Mouse (Mus musculus): ENCODE data around the gene Bola2. TPM values are rescaled to one million over a fixed set of nuclear protein-coding genes. Genes with fewer than 3 reads are reported as not detected.
A peak's percentile ranks its signal among the peaks of the same experiment; 100 is the strongest.

The Bola2 gene
- 119 and 122 TPM in 2 replicates for polyA plus RNA-seq (2015; fragmentation: Nextera tagmentation; extraction: Ambion mirVana)

DNA sequence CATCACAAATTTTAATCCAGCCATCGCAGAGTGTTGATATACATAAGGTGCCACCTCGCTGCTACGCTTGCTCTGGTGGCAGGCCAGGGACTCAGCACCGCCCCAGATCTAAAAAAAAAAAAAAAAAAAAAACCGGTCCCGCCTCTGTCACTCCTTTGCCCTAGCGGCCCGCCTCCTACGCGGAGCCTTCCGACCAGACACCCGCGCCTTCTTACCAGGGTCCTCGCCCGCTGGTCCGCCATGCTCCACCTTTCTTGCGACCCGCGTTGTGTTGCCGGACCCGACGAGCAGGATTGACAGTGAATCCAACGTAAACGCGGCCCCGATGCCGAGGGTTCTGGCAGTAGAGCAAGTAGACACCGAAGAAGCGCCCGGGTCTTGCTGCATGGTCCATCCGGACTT lies at the start of gene Bola2:
Gene Bola2, plus strand, starts transcription at position 192 of the 402 bp plus-strand sequence.
- Histone ChIP-seq H3K36me3 (ENCODE audit: insufficient read depth, low read length) (peaks cover 13% of the 10 kb centered on the region; the same call in 1 of the 2 replicates), H3K9ac (replicated peaks; ENCODE audit: low read length) (peak within 1 kb of the TSS; percentile 87), H3K27me3 (ENCODE audit: insufficient read depth, low read length) (no peaks in the 10 kb centered on the region), H3K9me3 (ENCODE audit: low read length) (no peaks in the 10 kb centered on the region), H3K4me2 (replicated peaks; ENCODE audit: low read depth, low read length) (peak within 1 kb of the TSS; percentile 91), H3K4me3 (ENCODE audit: low read length) (peak within 1 kb of the TSS; percentile 87), H3K4me1 (ENCODE audit: insufficient read depth, low read length) (peaks cover 18% of the 10 kb centered on the region), H3K27ac (ENCODE audit: low read length) (peak within 1 kb of the TSS; percentile 97)
- peak; percentile 66 for ATAC-seq (ENCODE audit: low FRiP score, low TSS enrichment)
- WGBS = under 1% methylated on average over 31 of the region's 31 CpGs

DNA sequence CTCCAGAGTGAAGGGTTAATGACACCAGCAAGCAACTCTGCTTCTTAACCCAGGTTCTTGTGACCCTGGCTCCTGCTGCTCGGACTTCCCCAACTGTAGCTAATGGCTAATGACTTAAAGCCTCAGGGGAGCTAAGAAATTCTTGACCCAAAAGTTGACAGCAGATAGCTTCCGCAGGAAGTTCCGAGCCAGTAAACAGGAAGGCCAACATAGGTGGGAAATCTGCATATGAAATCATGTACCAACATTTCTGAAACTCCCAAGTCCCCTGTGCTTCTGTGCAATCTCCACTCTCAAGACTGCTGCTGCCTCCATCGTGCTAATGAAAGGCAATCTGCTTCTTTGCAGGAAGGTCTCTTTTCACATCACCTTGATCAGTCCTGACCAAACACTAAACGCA lies 49.5 kb upstream of the Bola2 start:
- no peak for ATAC-seq (ENCODE audit: low FRiP score, low TSS enrichment)
- H3K27ac ChIP-seq (ENCODE audit: low read length) = peak overlapping the region; percentile 68
- H3K4me2 ChIP-seq (replicated peaks; ENCODE audit: low read depth, low read length) = no peak overlapping the region
- peaks cover 13% of the 10 kb centered on the region for H3K4me1 ChIP-seq (ENCODE audit: insufficient read depth, low read length)
- no peaks in the 10 kb centered on the region for H3K27me3 ChIP-seq (ENCODE audit: insufficient read depth, low read length)
- no peaks in the 10 kb centered on the region for H3K36me3 ChIP-seq (ENCODE audit: insufficient read depth, low read length)
- H3K4me3 ChIP-seq (ENCODE audit: low read length) = no peak overlapping the region
- H3K9ac ChIP-seq (replicated peaks; ENCODE audit: low read length) = 0 out of 2 replicates have a peak overlapping the region, but pooled peaks have one; percentile 38
- no peaks in the 10 kb centered on the region for H3K9me3 ChIP-seq (ENCODE audit: low read length)
- WGBS = 35% methylated on average over 5 of the region's 5 CpGs

- no peaks in the 10 kb centered on the region for H3K36me3 ChIP-seq (ENCODE audit: insufficient read depth, low read length)
- no peaks in the 10 kb centered on the region for H3K27me3 ChIP-seq (ENCODE audit: insufficient read depth, low read length)
- 83% methylated on average over 4 of the region's 4 CpGs for WGBS
- no peaks in the 10 kb centered on the region for H3K9me3 ChIP-seq (ENCODE audit: low read length)
- no peak overlapping the region for H3K9ac ChIP-seq (replicated peaks; ENCODE audit: low read length)
- no peak for ATAC-seq (ENCODE audit: low FRiP score, low TSS enrichment)
- no peak overlapping the region for H3K27ac ChIP-seq (ENCODE audit: low read length)
- H3K4me1 ChIP-seq (ENCODE audit: insufficient read depth, low read length) = peaks cover 13% of the 10 kb centered on the region
- H3K4me3 ChIP-seq (ENCODE audit: low read length) = peak overlapping the region; percentile 77; the same call in 1 of the 2 replicates
- H3K4me2 ChIP-seq (replicated peaks; ENCODE audit: low read depth, low read length) = peak overlapping the region; percentile 85; the same call in 1 of the 2 replicates
Measured at GRCm38 (mm10) chr7:126648486-126648885, 46.7 kb upstream of the Bola2 start.

DNA sequence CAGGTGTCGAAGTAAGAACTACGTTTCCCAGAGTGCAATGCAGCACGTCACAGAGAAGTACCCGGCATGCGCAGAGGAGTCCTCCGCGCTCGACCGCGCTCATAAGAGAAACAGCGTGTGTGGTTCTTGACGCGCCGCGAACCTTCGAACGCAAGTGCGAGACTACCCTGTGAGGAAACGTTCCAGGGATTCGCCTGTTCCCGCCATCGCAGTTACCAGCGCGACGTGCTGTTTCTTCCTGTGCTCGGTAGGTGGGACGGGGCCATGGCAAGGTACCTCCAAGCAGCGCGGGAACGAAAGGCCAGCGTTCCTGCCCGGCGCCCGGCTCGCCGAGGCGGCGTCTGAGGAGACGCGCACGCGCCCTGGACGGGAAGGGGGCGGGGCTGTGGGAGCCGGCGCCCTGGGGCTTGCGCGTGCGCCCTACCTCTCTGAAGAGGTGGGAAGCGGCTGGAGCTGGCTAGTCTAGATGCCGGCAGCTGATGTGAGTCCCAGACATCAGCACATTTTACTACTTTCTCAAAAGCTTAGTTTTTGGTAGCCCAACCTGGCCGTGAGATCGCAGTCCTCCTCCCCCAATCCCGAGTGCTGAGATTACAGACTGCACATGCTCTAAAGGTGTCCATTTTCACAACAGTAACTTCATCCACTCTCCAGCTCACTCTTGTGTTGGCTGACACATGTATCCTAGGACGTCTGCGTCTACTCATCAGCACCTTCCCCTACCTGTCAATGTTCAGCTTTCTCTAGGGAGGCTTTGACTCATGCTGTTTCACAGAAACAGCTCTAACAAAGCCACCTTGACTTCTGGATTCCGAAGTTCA lies 45.8 kb upstream of the Bola2 start, which contains the start of gene Sgf29:
Gene Sgf29, plus strand, starts transcription at position 79 of the 821 bp plus-strand sequence.
- peak within 1 kb of the TSS; percentile 85 for H3K4me2 ChIP-seq (replicated peaks; ENCODE audit: low read depth, low read length)

DNA sequence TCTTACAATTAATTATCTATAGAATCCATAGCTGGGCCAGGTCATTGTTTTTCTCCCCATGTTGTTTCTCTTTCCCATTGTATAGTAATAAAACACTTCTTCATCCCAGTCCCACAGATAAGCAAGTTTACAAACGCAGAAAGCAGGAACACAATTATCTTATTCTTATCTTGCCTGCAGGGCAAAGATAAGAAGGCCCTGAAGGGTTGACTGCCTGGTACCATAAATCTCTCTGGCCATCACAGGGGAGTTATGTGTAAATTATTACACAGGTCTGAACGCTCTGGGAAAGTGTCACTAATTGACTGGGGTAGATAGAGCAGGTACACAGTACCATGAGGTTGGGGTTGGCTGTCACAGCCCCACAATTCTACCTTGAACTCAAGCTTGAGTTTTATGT lies 44.3 kb upstream of the Bola2 start:
- H3K36me3 ChIP-seq (ENCODE audit: insufficient read depth, low read length) = no peaks in the 10 kb centered on the region
- H3K27me3 ChIP-seq (ENCODE audit: insufficient read depth, low read length) = no peaks in the 10 kb centered on the region
- no peak overlapping the region for H3K4me2 ChIP-seq (replicated peaks; ENCODE audit: low read depth, low read length)
- no peaks in the 10 kb centered on the region for H3K9me3 ChIP-seq (ENCODE audit: low read length)
- no peak overlapping the region for H3K9ac ChIP-seq (replicated peaks; ENCODE audit: low read length)
- H3K4me3 ChIP-seq (ENCODE audit: low read length) = no peak overlapping the region
- peaks cover 10% of the 10 kb centered on the region for H3K4me1 ChIP-seq (ENCODE audit: insufficient read depth, low read length)
- H3K27ac ChIP-seq (ENCODE audit: low read length) = no peak overlapping the region
- WGBS = 60% methylated on average over 2 of the region's 2 CpGs
- ATAC-seq (ENCODE audit: low FRiP score, low TSS enrichment) = no peak

More for the DNA sequence above, 45.8 kb upstream of the Bola2 start, which contains the start of gene Sgf29:
- Histone ChIP-seq H3K36me3 (ENCODE audit: insufficient read depth, low read length) (no peaks in the 10 kb centered on the region), H3K27ac (ENCODE audit: low read length) (peak within 1 kb of the TSS; percentile 97), H3K4me3 (ENCODE audit: low read length) (peak within 1 kb of the TSS; percentile 77), H3K4me1 (ENCODE audit: insufficient read depth, low read length) (peaks cover 13% of the 10 kb centered on the region), H3K9ac (replicated peaks; ENCODE audit: low read length) (peak within 1 kb of the TSS; percentile 89), H3K27me3 (ENCODE audit: insufficient read depth, low read length) (no peaks in the 10 kb centered on the region), H3K9me3 (ENCODE audit: low read length) (no peaks in the 10 kb centered on the region)
- ATAC-seq (ENCODE audit: low FRiP score, low TSS enrichment) = peak; percentile 98
- whole genome bisulfite sequencing = 1% methylated on average over 57 of the region's 57 CpGs

DNA sequence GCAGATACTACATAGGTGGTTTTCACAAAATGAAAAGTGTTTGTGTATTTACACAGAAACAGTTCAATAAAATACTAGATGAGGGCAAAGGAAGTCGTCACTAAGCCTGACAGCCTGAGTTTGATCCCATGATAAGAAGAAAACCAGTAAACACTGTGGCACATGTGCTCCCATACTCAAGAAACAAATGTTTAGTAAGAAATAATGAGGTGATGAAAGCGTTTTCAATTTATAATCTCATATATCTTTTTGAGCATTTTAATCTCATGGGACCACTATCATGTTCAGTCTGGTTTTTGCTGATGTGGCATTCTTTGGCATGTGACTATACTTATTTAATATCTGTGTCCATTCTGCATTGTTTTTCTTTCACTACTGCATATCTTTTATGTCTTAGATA lies 41.2 kb upstream of the Bola2 start:
- Histone ChIP-seq H3K36me3 (ENCODE audit: insufficient read depth, low read length) (no peaks in the 10 kb centered on the region), H3K4me1 (ENCODE audit: insufficient read depth, low read length) (peaks cover 6% of the 10 kb centered on the region), H3K27ac (ENCODE audit: low read length) (no peak overlapping the region), H3K4me3 (ENCODE audit: low read length) (no peak overlapping the region), H3K9me3 (ENCODE audit: low read length) (no peaks in the 10 kb centered on the region), H3K4me2 (replicated peaks; ENCODE audit: low read depth, low read length) (no peak overlapping the region), H3K9ac (replicated peaks; ENCODE audit: low read length) (no peak overlapping the region), H3K27me3 (ENCODE audit: insufficient read depth, low read length) (no peaks in the 10 kb centered on the region)
- no peak for ATAC-seq (ENCODE audit: low FRiP score, low TSS enrichment)
- 68% methylated on average over 2 of the region's 2 CpGs for WGBS

- no peak overlapping the region for H3K4me3 ChIP-seq (ENCODE audit: low read length)
- no peak for ATAC-seq (ENCODE audit: low FRiP score, low TSS enrichment)
- no peaks in the 10 kb centered on the region for H3K36me3 ChIP-seq (ENCODE audit: insufficient read depth, low read length)
- no peaks in the 10 kb centered on the region for H3K27me3 ChIP-seq (ENCODE audit: insufficient read depth, low read length)
- peak overlapping the region; percentile 36 for H3K27ac ChIP-seq (ENCODE audit: low read length)
- no peak overlapping the region for H3K4me2 ChIP-seq (replicated peaks; ENCODE audit: low read depth, low read length)
- no peak overlapping the region for H3K9ac ChIP-seq (replicated peaks; ENCODE audit: low read length)
- 75% methylated on average over 3 of the region's 3 CpGs for WGBS
- H3K4me1 ChIP-seq (ENCODE audit: insufficient read depth, low read length) = no peaks in the 10 kb centered on the region
- no peaks in the 10 kb centered on the region for H3K9me3 ChIP-seq (ENCODE audit: low read length)
Measured at GRCm38 (mm10) chr7:126655695-126656094, 39.5 kb upstream of the Bola2 start.

DNA sequence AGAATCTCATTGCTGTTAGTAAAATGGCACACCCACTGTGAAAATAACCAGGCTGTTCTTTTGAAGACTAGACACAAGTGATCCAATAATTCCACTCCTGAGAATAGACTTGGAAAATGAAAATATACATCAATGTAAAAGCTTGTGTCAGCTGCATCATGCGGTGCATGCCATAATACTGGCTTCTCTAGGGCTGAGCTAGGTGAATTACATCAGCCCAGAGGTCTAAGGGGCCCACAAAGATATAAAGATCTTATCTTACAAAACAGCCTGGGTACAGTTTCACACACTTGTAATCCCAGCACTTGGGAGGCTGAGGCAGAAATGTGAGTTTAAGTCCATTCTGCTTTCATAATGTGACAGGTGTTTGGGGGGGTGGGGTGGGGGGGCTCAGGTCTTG lies 37.7 kb upstream of the Bola2 start:
- no peak overlapping the region for H3K4me2 ChIP-seq (replicated peaks; ENCODE audit: low read depth, low read length)
- no peak overlapping the region for H3K4me3 ChIP-seq (ENCODE audit: low read length)
- no peaks in the 10 kb centered on the region for H3K27me3 ChIP-seq (ENCODE audit: insufficient read depth, low read length)
- H3K27ac ChIP-seq (ENCODE audit: low read length) = no peak overlapping the region
- no peaks in the 10 kb centered on the region for H3K9me3 ChIP-seq (ENCODE audit: low read length)
- no peak overlapping the region for H3K9ac ChIP-seq (replicated peaks; ENCODE audit: low read length)
- no peak for ATAC-seq (ENCODE audit: low FRiP score, low TSS enrichment)
- H3K36me3 ChIP-seq (ENCODE audit: insufficient read depth, low read length) = no peaks in the 10 kb centered on the region
- WGBS = 91% methylated on average over 1 of the region's 1 CpGs
- no peaks in the 10 kb centered on the region for H3K4me1 ChIP-seq (ENCODE audit: insufficient read depth, low read length)

DNA sequence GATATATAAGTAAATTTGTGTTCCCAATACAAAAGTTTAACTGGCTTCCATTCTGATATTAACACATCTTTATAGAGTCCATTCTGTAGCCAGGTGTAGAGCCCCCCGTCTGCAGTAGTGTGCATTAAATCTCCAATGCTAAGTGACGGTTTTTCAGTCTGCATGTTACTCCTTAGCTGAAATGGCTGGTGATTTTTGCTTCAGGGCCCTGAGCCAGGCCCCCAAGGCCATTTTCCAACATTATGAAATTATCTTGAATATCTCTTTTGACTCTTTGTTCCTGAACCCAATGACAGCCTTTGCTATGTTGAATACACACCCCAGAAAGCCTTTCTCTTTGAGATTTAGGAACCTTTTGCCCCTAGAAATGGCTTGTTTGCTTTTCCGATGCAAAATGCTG lies 35.4 kb upstream of the Bola2 start:
- peaks cover under 1% of the 10 kb centered on the region for H3K36me3 ChIP-seq (ENCODE audit: insufficient read depth, low read length)
- H3K9me3 ChIP-seq (ENCODE audit: low read length) = no peaks in the 10 kb centered on the region
- no peak overlapping the region for H3K4me3 ChIP-seq (ENCODE audit: low read length)
- H3K4me2 ChIP-seq (replicated peaks; ENCODE audit: low read depth, low read length) = no peak overlapping the region
- H3K27ac ChIP-seq (ENCODE audit: low read length) = no peak overlapping the region
- no peaks in the 10 kb centered on the region for H3K27me3 ChIP-seq (ENCODE audit: insufficient read depth, low read length)
- no peaks in the 10 kb centered on the region for H3K4me1 ChIP-seq (ENCODE audit: insufficient read depth, low read length)
- no peak for ATAC-seq (ENCODE audit: low FRiP score, low TSS enrichment)
- H3K9ac ChIP-seq (replicated peaks; ENCODE audit: low read length) = no peak overlapping the region
- 86% methylated on average over 3 of the region's 3 CpGs for WGBS

DNA sequence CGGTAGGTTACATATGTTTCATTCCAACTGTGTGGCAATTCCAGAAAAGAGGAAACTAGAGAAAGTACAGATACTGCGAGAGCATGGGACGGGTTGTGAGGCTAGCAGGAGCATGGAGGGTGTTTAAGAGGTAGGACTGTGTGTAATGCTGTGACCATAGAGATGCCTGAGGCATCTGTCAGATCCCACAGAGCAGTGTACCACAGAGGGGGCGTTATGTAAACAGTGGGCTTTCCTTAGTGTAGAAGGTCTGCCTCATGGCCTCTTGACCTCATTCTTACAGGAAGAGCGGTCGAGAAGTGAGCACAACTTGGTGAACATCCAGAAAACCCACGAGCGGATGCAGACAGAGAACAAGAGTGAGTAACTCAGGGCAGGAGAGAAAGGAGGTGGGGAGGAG lies 31.6 kb upstream of the Bola2 start:
- Histone ChIP-seq H3K9ac (replicated peaks; ENCODE audit: low read length) (no peak overlapping the region), H3K27ac (ENCODE audit: low read length) (no peak overlapping the region), H3K4me1 (ENCODE audit: insufficient read depth, low read length) (no peaks in the 10 kb centered on the region), H3K36me3 (ENCODE audit: insufficient read depth, low read length) (peaks cover 15% of the 10 kb centered on the region), H3K9me3 (ENCODE audit: low read length) (no peaks in the 10 kb centered on the region), H3K4me3 (ENCODE audit: low read length) (no peak overlapping the region), H3K4me2 (replicated peaks; ENCODE audit: low read depth, low read length) (no peak overlapping the region), H3K27me3 (ENCODE audit: insufficient read depth, low read length) (no peaks in the 10 kb centered on the region)
- ATAC-seq (ENCODE audit: low FRiP score, low TSS enrichment) = 0 out of 2 replicates have a peak, but pooled peaks have one; percentile 39
- WGBS = 57% methylated on average over 8 of the region's 8 CpGs

Measured in kidney, embryonic 16.5 days (tissue).